Mouse (Mus musculus) macrophage (primary cell): Measurements from ENCODE around the gene Paxx. TPM values are rescaled to one million over a fixed set of nuclear protein-coding genes. Genes with fewer than 3 reads are reported as not detected.
"Not testable (repeated sequence)": the region's sequence is repeated elsewhere in the genome, so short reads cannot be mapped to it uniquely, and the experiment has no call there.

Source experiments
- H3K27ac ChIP-seq: fragments of 350-480 bp; formaldehyde crosslinking; 2 replicates; pipeline ENCODE4 v1.9.0; 2021
- H3K36me3 ChIP-seq: fragments of 350-480 bp; formaldehyde crosslinking; 2 replicates; pipeline ENCODE4 v1.9.0; 2021; ENCODE audit errors: inconsistent target
- H3K4me3 ChIP-seq: fragments of 350-480 bp; formaldehyde crosslinking; 2 replicates; pipeline ENCODE4 v1.9.0; 2021; ENCODE audit errors: inconsistent target
- H3K79me2 ChIP-seq: fragments of 350-480 bp; formaldehyde crosslinking; 2 replicates; pipeline ENCODE4 v1.9.0; 2021; ENCODE audit errors: inconsistent target
- WGBS: methylation state at CpG from one replicate; pipeline ENCODE4 v1.1.7; 2026; ENCODE audit warnings: inconsistent platforms; ENCODE audit not compliant: missing documents; 5-methylcytosine and 5-hydroxymethylcytosine counted together
- polyA plus RNA-seq: library from polyadenylated mRNA; stranded (reverse); fragments of 250-400 nt; gene quantifications from 3 replicates; pipeline ENCODE4 v1.2.4, GENCODE M21; 2018; ENCODE audit warnings: inconsistent platforms

Paxx gene
- polyA plus RNA-seq, 1 experiment from 2014 or later: 6.4 TPM

DNA sequence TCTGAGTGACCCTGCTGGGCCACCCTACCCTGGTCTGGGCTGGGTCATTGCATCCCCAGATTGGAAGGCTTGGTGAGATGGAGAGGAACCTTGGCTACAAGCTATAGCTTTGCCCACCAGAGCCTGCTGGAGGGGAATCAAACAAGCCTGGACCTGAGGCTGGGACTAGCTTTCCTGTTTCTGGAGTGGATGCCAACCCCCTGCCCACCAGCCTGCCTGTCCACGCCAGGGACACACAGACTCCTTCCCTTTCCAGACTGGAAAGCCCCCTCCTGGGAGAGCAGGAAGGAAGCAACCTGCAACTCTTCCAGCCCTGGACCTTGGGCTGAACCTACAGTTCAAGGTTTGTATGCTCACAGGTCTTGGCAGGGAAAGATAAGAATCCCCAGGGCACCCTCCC is 37.3 kb downstream of the Paxx start:
- WGBS: 44% methylated on average over 1 of the region's 1 CpGs
- Histone ChIP-seq H3K4me3 (no peak overlapping the region), H3K27ac (peak overlapping the region; percentile 83), H3K79me2 (no peaks in the 10 kb centered on the region; the same call in 1 of the 2 replicates), H3K36me3 (no peaks in the 10 kb centered on the region)

DNA sequence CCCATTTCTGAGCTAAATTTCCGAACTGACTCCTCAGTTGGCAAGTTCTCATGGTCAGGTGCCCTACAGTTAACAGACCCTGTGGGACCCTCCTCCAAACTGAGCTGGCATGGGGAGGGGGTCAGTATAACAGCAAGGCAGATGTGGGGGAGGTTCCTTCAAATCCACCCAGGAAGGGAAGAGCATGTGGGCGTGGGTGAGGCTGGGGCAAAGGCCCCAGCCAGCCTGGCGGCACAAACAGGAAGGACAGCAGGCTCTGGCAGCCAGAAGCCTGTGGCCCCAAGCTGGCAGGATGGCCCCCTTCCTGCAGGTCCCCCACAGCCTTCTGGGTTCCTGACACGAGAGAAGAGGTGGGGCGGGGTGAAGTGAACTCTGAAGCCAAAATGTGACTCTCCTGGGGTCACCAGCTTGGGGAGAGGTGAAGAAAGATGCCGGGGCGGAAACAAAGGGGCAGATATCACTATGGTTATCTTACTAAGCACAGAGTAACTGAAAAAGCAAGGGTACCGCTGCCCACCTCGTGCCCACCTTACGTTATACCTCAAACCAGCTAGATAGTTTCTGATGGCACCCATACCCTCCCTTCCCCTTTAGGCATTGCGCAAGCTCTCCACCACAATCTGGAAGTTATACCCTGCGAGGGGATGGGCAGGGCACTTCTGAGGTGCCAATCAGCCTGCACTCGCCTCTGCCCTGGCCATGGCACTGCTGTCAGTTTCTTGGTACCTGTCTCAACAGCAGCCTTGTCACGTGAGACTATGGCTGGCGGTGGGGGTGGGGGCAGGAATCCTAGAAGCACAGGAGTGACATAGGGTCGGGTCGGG is 38.1 kb downstream of the Paxx start, which contains the start of gene Fut7:
Gene Fut7, plus strand, starts transcription at position 681 of the 824 bp plus-strand sequence.
- under 1% methylated on average over 17 of the region's 17 CpGs for WGBS
- H3K79me2 ChIP-seq: no peaks in the 10 kb centered on the region; the same call in 1 of the 2 replicates
- H3K4me3 ChIP-seq: no peak within 1 kb of the TSS
- H3K36me3 ChIP-seq: no peaks in the 10 kb centered on the region
- H3K27ac ChIP-seq: peak within 1 kb of the TSS; percentile 83

DNA sequence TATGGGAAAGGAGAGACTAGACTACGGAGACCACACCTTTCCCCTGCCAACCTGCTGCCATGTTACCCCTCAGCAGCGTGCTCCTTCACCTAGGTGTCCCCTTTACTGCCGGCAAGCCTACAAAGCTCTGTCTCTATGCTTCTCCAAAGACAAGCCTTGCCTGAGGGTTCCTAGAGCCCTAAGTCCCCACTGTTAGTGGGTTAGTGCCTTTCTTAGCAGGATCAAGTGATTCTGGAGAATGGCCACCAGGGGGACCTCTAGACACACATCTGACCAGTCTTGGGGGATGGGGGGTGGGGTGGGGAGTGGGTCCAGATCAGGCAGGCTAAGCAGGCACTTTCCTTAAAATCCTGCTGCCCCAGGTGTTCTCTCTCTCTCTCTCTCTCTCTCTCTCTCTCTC is 39.0 kb downstream of the Paxx start:
- 33% methylated on average over 3 of the region's 3 CpGs for WGBS
- no peak overlapping the region for H3K4me3 ChIP-seq
- peak overlapping the region; percentile 83; the same call in 1 of the 2 replicates for H3K27ac ChIP-seq
- no peaks in the 10 kb centered on the region; the same call in 1 of the 2 replicates for H3K79me2 ChIP-seq
- no peaks in the 10 kb centered on the region for H3K36me3 ChIP-seq

DNA sequence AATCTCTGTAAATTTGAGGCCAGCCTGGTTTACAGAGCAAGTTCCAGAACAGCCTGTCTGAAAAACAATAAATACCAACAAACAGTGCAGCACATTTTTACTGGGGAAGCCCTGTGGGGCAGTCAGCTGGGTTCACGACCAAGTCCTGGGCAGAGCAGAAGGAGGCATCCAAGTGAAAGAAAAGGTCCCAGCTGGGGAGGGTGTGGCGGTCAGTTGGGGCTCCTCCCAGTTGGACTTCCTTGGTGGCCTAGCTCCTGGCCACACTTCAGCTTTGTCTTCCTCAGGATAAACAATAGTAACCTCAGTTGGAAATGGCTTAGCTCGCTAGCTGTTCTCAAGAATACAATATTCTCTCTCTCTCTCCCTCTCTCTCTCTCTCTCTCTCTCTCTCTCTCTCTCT is 43.5 kb downstream of the Paxx start:
- no peak overlapping the region for H3K27ac ChIP-seq
- H3K4me3 ChIP-seq: no peak overlapping the region
- H3K79me2 ChIP-seq: no peaks in the 10 kb centered on the region
- 58% methylated on average over 3 of the region's 3 CpGs for WGBS
- H3K36me3 ChIP-seq: no peaks in the 10 kb centered on the region

DNA sequence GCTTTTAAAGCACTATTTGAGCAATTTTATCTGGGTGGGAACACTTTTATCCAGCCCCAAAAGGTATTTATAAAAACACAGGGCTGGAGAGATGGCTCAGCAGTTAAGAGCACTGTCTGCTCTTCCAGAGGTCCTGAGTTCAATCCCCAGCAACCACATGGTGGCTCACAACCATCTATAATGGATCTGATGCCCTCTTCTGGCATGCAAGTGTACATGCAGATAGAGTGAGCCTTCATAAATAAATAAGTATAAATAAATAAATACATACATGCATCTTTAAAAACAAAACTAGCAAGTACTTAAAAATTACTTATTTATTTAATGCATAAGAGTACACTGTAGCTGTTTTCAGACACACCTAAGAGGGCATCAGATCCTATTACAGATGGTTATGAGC is 47.5 kb downstream of the Paxx start:
- not testable (repeated sequence) for H3K4me3 ChIP-seq, H3K79me2 ChIP-seq

DNA sequence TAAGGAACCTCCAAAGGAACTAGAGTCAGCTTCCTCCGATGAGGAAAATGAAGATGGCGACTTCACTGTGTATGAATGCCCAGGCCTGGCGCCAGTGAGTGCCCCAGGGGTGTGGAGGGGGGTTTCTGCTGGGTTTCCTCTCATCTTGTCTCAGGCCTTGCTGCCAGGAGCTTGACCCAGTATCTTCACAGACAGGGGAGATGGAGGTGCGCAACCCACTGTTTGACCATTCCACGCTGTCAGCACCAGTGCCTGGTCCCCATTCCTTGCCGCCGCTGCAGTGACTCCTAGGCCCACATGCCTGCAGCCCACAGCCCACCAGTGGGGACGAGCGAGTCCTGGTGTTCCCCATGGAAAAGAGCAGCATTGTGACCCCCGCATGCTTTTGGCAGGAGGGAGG is 52.0 kb downstream of the Paxx start:
- Histone ChIP-seq H3K27ac (no peak overlapping the region), H3K4me3 (no peak overlapping the region), H3K36me3 (no peaks in the 10 kb centered on the region), H3K79me2 (no peaks in the 10 kb centered on the region)
- WGBS: 89% methylated on average over 7 of the region's 10 CpGs

More for the DNA sequence above, 47.5 kb downstream of the Paxx start:
- not testable (repeated sequence) for H3K36me3 ChIP-seq, H3K27ac ChIP-seq

Other genes starting within 250 kb of the Paxx start
- 18.9 to 30.4 TPM (median 29.5 TPM) in 3 replicates for gene Nelfb, start 249.6 kb downstream of the Paxx start, polyA plus RNA-seq
- not detected in 3 replicates for gene Stpg3, start 246.5 kb downstream of the Paxx start, polyA plus RNA-seq
- gene Fam166a, start 242.3 kb downstream of the Paxx start, polyA plus RNA-seq: not detected in 3 replicates
- gene Tubb4b, start 236.4 kb downstream of the Paxx start, polyA plus RNA-seq: 49.1 to 144 TPM (median 76.8 TPM) in 3 replicates
- not detected in 3 replicates for gene Slc34a3, start 226.7 kb downstream of the Paxx start, polyA plus RNA-seq
- gene Rnf224, start 224.3 kb downstream of the Paxx start, polyA plus RNA-seq: not detected in 3 replicates
- gene Rnf208, start 218.8 kb downstream of the Paxx start, polyA plus RNA-seq: 0.21 to 0.42 TPM in 2 of 3 replicates, not detected in the other
- gene Cysrt1, start 218.6 kb downstream of the Paxx start, polyA plus RNA-seq: not detected in 3 replicates
- gene AL732309.1, start 214.2 kb downstream of the Paxx start, polyA plus RNA-seq: 3.0 to 6.1 TPM (median 4.7 TPM) in 3 replicates
- 5.9 to 17.1 TPM (median 12.4 TPM) in 3 replicates for gene Tmem203, start 205.7 kb downstream of the Paxx start, polyA plus RNA-seq
- gene Tprn, start 198.5 kb downstream of the Paxx start, polyA plus RNA-seq: 6.1 to 7.8 TPM (median 6.6 TPM) in 3 replicates
- 26.0 to 60.7 TPM (median 55.7 TPM) in 3 replicates for gene Ssna1, start 188.7 kb downstream of the Paxx start, polyA plus RNA-seq
- gene Anapc2, start 188.6 kb downstream of the Paxx start, polyA plus RNA-seq: 51.0 to 59.8 TPM (median 54.1 TPM) in 3 replicates
- not detected in 3 replicates for gene Tmem210, start 172.9 kb downstream of the Paxx start, polyA plus RNA-seq
- not detected in 3 replicates for gene Lrrc26, start 171.2 kb downstream of the Paxx start, polyA plus RNA-seq
- gene Grin1, start 141.9 kb downstream of the Paxx start, polyA plus RNA-seq: not detected in 3 replicates
- 36.0 to 43.5 TPM (median 43.4 TPM) in 3 replicates for gene Man1b1, start 128.8 kb downstream of the Paxx start, polyA plus RNA-seq
- gene Dpp7, start 104.7 kb downstream of the Paxx start, polyA plus RNA-seq: 101 to 192 TPM (median 107 TPM) in 3 replicates
- 55.8 to 128 TPM (median 119 TPM) in 3 replicates for gene Uap1l1, start 95.4 kb downstream of the Paxx start, polyA plus RNA-seq
- gene Sapcd2, start 88.8 kb downstream of the Paxx start, polyA plus RNA-seq: 0.13 to 0.73 TPM in 2 of 3 replicates, not detected in the other
- gene Entpd2, start 65.2 kb downstream of the Paxx start, polyA plus RNA-seq: 0.07 TPM in 1 of 3 replicates, not detected in the others
- 1.2 to 2.9 TPM (median 2.5 TPM) in 3 replicates for gene Npdc1, start 61.7 kb downstream of the Paxx start, polyA plus RNA-seq
- 1.3 to 2.4 TPM (median 2.2 TPM) in 3 replicates for gene Fut7, start 37.8 kb downstream of the Paxx start, polyA plus RNA-seq
- gene Abca2, start 32.4 kb downstream of the Paxx start, polyA plus RNA-seq: 9.5 to 19.7 TPM (median 13.5 TPM) in 3 replicates
- gene Clic3, start 4.3 kb downstream of the Paxx start, polyA plus RNA-seq: not detected in 3 replicates
- not detected in 3 replicates for gene Ptgds, start 9.0 kb upstream of the Paxx start, polyA plus RNA-seq
- gene Lcn12, start 32.8 kb upstream of the Paxx start, polyA plus RNA-seq: not detected in 3 replicates
- 21.9 to 35.3 TPM (median 28.7 TPM) in 3 replicates for gene Fbxw5, start 39.7 kb upstream of the Paxx start, polyA plus RNA-seq
- 0.14 to 2.1 TPM in 2 of 3 replicates, not detected in the other for gene C8g, start 40.6 kb upstream of the Paxx start, polyA plus RNA-seq
- 6.2 to 13.5 TPM (median 12.4 TPM) in 3 replicates for gene Traf2, start 85.8 kb upstream of the Paxx start, polyA plus RNA-seq
- 258 to 279 TPM (median 262 TPM) in 3 replicates for gene Edf1, start 96.8 kb upstream of the Paxx start, polyA plus RNA-seq
- gene Mamdc4, start 113.8 kb upstream of the Paxx start, polyA plus RNA-seq: 0.04 to 0.60 TPM (median 0.15 TPM) in 3 replicates
- gene Phpt1, start 114.1 kb upstream of the Paxx start, polyA plus RNA-seq: 9.0 to 13.7 TPM (median 13.0 TPM) in 3 replicates
- 0.07 to 0.50 TPM (median 0.26 TPM) in 3 replicates for gene Ajm1, start 120.7 kb upstream of the Paxx start, polyA plus RNA-seq
- gene Rabl6, start 147.4 kb upstream of the Paxx start, polyA plus RNA-seq: 48.4 to 64.3 TPM (median 52.1 TPM) in 3 replicates
- not detected in 3 replicates for gene Ccdc183, start 156.6 kb upstream of the Paxx start, polyA plus RNA-seq
- gene Tmem141, start 160.9 kb upstream of the Paxx start, polyA plus RNA-seq: 22.2 to 28.7 TPM (median 23.3 TPM) in 3 replicates
- 12.7 to 19.5 TPM (median 16.6 TPM) in 3 replicates for gene Fcna, start 166.9 kb upstream of the Paxx start, polyA plus RNA-seq
- not detected in 3 replicates for gene Lcn8, start 192.0 kb upstream of the Paxx start, polyA plus RNA-seq
- not detected in 3 replicates for gene Lcn5, start 196.9 kb upstream of the Paxx start, polyA plus RNA-seq
- not detected in 3 replicates for gene Lcn6, start 215.7 kb upstream of the Paxx start, polyA plus RNA-seq
- not detected in 3 replicates for gene Lcn10, start 221.6 kb upstream of the Paxx start, polyA plus RNA-seq
- gene Obp2a, start 238.9 kb upstream of the Paxx start, polyA plus RNA-seq: not detected in 3 replicates
- gene Bmyc, start 245.6 kb upstream of the Paxx start, polyA plus RNA-seq: 8.6 to 19.6 TPM (median 15.7 TPM) in 3 replicates